Mouse (Mus musculus): ENCODE measurements around the gene Prph2. TPM values are rescaled to one million over a fixed set of nuclear protein-coding genes. Genes with fewer than 3 reads are reported as not detected.

The Prph2 gene
- under 1 TPM in 1 of 2 experiments, not detected in 1; 0.14 TPM for total RNA-seq (2021)
- long read RNA-seq, result 0 reads

DNA sequence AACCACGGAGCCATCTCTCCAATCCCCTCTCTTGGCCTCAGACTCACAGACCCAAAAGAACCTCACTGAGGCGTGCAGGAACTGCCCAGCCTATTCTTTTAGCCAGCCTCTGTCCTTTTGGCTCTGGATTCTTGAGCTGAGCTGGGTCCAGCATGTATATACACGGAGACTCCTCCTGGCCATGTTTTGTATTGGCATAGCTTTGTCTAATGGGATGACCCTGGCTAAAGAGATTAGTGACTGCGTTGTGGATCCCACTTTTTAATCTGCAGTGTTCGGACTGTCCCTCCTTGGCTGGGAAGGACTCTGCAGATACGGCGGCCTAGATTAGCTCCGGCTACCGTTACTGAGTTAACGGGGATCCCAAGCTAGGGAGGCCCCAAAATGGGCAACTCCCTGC, at the start of gene Prph2:
Gene Prph2, plus strand, starts transcription at position 274 of the 400 bp plus-strand sequence.
- DNase-seq (ENCODE audit: low spot score in 2 of 2), result no peak

DNA sequence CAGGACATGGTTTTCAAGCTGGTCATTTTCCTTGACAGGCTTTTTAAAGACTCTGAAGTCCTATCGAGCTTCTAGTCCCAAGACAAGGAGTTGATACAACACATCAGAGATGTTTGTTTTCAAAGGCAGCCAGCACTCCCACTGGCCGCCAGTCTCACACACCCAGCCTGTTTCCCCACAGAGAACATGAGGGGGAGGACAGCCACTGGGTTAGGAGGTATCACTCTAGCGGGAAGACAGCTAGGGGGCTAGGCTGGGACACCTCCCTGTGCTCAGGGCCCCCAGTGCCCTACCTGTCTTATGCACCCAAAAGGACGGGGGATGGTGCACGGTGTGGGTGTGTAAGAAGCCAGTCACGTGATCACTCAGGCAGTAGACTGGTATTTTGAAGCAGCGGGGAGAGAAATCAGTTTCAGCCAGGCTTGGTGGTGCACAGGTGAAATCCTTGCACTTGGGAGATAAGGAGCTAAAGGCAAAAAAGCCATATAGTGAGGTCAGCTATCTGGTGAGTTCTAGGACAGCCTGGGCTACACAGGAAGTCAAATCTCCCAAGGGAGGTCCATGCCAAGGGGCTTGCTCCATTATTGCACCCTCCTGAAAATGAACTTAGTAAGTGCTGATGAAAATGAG, 45.6 kb upstream of the Prph2 start:
- DNase-seq (ENCODE audit: low spot score in 2 of 2), result no peak

DNA sequence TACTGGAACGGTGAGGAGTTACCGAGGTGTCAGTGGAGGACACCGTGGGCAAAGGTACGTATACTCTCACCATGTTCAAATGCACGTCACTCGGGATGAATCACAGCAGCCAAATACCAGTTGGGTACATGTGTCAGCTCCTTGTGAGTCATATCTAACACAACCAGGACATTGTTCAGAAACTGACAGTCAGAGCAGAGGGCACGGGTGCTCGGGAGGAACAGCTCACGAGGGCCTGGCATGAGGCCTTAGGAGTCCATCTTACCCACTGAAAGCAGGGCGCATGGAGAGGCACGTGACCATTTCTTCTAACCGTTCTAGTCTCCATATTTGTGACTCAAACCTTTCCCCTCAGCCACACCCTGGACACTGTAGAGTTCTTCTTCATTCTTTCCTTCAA, 43.4 kb upstream of the Prph2 start:
- DNase-seq (ENCODE audit: low spot score in 2 of 2), result no peak

DNA sequence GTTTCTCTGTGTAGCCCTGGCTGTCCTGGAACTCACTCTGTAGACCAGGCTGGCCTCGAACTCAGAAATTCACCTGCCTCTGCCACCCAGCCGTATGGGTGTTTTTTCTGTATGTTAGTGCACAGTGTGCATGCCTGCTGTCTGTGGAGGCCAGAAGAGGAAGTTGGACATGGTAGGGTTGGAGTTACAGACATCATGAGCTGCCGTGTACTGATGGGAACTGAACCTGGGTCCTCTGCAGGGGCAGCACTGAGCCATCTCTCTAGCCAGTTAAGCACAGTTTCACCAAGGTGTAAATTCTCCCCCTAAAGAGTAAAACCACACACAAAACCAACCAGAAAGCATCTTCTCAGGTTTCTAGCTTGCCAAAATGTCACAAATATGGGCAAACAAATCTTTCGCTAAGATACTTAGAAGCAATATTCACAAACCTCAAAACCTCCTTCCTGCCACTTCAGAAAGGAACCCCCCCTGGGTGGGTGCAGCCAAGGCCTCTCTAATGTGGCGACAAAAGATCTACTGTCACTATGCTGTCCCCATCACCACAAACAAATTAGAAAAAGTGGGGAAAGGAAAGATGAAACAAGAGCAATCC, 40.0 kb upstream of the Prph2 start:
- DNase-seq (ENCODE audit: low spot score in 2 of 2), result no peak

DNA sequence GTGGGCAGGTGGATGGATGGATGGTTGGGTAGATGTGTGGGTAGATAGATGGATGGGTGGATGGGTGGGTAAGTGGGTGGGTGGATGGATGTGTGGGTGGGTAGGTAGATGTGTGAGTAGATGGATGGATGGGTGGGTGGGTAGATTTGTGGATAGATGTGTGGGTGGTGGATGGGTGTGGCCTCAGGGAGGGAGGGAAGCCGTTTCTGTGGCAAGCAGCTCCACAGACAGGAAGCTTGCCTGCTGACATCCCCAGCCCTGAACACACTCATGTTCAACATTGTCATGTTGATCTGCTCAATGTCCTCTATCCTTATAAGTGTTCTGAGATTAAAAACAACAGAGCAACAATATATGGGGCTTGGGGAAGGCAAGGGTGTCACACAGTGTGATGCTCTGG, 39.3 kb upstream of the Prph2 start:
- no peak for DNase-seq (ENCODE audit: low spot score in 2 of 2)

DNA sequence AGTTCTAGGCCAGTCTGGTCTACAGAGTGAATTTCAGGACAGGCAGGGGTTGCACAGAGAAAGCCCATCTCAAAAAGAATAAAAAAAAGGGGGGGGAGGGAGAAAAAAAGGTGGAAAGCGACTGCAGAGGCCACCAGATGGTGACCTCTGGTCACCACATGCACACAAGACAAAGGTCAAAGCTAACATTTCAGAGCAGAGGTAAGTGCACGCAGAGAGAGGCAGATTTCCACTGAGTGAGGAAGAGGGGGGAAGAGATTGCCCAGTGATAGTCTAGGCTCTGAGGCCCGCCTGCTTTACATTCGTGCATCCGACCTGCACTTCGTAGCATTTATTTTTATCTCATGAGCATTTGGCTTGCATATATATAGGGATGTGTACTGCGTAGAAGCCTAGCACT, 37.5 kb upstream of the Prph2 start:
- no peak for DNase-seq (ENCODE audit: low spot score in 2 of 2)

DNA sequence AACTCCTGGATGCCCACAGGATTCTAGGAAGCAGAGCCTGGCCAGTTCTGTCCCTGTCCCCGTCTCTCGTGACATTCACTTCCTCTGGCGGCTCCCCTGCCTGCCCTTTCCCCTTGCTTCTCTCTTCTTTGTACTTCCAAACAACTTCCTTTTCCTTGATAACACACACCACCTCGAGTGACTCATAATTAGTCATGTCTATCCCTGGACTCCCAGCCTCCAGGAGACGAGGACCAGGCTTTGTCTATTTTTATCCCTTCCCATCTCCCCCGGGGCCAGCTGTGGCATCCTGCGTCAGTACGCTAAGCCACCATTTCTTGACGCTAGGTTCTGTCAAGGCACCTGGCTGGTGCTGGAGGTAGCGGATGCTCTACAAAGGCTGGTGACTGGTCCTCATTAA, 36.1 kb upstream of the Prph2 start:
- no peak for DNase-seq (ENCODE audit: low spot score in 2 of 2)

DNA sequence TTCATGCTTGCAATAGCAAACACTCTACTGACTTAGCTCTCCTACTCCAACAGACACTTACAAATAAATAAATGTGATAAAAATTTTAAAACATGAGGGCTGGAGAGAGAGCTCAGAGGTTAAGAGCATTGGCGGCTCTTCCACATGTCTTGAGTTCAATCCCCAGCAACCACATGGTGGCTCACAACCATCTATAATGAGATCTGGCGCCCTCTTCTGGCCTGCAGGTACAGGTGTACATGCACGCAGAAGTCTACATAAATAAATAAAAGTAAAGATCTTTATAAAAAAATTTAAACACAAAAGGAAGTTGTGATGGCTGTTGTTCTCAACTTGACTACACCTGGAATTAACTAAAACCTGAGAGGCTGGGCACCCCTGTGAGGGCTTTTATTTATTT, 34.6 kb upstream of the Prph2 start:
- no peak for DNase-seq (ENCODE audit: low spot score in 2 of 2)

DNA sequence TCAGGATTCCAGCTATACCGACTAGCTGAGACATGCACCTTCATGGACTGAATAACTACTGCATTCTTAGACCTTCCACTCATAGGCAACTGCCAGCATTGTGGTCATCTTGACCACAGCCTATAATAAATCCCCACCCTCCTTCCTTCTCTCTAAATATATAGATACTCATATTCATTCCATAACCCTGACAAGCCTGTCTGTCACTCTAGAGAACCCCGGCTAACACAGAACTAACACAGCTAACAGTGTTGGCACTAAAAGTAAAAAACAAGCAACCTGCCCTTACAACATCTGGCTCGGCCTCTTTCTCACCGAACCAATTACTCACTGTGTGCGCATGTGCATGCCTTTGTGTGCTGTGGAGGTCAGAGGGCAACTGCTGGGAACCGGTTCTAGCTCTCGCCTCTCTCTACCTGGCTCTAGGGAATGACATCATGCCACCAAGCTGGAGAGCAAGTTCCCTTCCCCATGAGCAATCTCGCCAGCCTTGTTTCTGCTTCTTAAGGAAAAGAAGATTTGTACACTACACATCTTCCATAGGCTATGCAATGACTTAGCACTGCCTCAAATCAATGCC, 33.8 kb upstream of the Prph2 start:
- DNase-seq (ENCODE audit: low spot score in 2 of 2), result no peak

DNA sequence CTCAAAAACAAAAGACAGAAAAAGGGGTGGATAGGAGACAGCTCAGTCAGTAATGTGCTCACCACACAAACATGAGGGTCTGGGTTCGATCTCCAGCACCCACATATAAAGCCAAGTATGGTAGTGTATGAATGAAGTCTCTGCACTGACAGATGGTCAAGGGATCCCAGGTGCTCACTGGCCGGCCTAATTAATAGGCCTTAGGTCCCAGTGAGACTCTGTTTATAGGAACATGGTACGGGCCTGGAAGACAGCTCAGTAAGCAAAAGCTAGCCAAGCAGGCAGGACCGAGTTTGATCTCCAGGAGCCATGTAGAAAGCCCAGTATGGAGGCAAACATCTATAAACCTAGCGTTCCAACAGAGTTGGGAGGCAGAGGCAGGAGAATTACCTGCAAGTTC, 33.2 kb upstream of the Prph2 start:
- no peak for DNase-seq (ENCODE audit: low spot score in 2 of 2)

DNA sequence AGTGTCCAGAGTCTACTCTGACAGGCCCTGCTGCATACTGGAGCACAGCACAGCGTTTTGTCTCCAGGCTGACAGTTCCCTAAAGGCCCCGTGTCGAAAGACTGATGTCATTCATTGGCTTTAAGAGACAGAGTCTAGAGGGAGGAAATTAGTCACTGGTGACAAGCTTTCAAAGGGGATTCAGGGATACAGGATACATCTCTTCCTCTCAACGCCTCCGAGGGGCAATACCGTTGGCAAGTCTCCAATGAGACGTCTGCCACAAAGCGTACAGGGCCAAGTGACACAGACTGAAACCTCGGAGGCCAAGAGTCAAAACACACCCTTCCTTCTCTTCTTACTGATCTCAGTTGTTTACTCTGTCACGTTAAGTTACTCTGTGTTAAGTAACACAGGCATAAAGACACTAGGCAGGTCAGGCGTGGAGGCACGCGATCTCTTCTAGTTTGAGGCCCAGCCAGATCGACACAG, 30.4 kb upstream of the Prph2 start:
- no peak for DNase-seq (ENCODE audit: low spot score in 2 of 2)

DNA sequence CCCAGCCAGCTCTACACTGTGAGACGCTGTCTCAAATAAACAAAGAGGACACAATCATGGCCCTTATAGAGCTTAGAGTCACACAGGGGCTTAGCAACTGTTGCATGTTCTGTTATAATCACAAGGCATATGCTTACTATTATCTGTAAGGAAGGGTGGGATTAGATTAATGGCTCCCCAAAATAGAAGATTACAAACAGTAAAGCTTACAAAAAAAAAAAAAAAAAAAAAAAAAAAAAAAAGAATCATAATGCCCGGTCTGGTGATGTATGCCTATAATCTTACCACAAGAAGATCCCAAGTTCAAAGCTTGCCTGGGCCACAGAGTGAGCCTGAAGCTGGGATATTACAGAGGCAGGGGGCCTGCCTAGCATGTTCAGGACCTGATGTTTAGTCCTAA, 29.9 kb upstream of the Prph2 start:
- DNase-seq (ENCODE audit: low spot score in 2 of 2), result no peak

DNA sequence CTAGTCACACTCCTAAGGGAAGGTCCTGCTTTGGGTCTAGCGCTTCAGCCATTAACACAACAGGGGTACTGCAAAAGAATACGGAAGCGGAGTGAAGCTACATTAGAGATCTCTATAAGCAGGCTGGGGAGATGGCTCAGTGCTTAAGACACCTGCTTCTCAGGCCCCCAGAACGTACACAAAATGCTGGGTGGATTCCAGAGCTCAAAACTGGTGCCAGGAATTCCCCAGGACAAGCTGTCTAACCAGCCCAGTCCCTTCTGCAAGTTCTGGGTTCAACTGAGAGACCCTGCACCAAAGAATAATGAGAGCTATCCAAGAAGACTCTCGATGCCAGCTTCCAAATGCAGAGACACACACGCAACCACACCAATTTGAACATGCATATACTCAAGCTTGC, 28.5 kb upstream of the Prph2 start:
- no peak for DNase-seq (ENCODE audit: low spot score in 2 of 2)

DNA sequence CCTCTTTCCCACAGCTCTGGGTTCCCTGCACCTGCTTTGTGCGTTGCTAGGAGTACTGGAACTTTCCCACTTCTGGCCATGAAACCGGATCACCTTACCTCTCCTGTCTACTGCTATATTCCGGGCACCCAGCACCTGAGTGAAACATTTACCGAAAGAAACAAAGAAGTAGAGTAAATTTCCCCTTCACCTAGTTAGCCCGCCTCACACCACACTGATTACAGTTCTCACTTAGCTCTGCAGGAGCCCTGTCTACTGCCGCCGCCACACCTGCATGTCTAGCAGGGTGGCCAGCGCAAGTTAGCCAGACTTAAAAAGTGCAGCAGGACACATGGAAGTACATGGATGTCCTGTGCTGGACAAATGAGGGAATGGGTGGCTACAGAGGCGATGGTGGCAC, 27.2 kb upstream of the Prph2 start:
- no peak for DNase-seq (ENCODE audit: low spot score in 2 of 2)

DNA sequence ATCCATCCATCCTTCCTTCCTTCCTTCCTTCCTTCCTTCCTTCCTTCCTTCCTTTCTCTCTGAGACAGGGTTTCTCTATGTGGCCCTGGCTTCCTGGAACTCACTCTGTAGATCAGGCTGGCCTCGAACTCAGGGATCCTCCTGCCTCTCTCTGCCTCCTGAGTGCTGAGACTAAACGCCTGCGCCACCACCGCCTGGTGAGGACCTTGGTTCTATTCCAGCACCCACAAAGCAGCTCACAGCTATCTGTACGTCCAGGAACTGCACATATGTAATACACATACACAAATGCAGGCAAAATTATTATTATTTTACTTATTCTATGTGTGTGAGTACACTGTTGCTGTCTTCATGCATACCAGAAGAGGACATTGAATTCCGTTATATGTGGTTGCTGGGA, 25.5 kb upstream of the Prph2 start:
- no peak for DNase-seq (ENCODE audit: low spot score in 2 of 2)

DNA sequence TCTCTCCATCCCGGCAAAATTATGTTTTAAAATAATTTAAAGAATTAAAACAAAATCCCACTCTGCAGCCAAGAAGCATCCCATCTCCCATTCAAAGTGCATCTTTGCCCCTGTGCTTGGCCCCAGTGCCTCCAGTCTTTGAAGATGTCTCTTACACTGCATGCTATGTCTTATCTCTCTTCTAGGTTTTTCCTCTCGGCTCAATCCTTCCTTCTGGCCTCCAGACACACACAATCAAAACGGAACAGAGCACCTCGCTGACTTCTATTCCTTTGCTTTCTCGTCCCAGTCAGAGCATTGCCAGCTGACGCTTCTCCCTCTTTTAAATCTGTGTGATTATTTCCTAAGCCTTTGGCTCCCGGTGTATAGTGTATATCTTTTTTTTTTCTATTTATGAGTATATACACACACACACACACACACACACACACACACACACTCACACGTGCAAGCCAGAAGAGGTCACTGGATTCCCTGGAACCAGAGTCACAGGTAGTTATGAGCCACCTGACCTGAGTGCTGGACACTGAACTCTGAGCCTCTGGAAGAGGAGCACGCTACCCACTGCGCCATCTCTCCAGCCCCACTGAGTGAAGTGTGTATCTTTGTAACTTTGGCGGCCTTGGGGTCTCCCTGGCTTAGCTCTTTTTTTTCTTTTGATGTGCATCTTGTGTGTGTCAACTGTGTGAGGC, 24.9 kb upstream of the Prph2 start:
- DNase-seq (ENCODE audit: low spot score in 2 of 2), result no peak

DNA sequence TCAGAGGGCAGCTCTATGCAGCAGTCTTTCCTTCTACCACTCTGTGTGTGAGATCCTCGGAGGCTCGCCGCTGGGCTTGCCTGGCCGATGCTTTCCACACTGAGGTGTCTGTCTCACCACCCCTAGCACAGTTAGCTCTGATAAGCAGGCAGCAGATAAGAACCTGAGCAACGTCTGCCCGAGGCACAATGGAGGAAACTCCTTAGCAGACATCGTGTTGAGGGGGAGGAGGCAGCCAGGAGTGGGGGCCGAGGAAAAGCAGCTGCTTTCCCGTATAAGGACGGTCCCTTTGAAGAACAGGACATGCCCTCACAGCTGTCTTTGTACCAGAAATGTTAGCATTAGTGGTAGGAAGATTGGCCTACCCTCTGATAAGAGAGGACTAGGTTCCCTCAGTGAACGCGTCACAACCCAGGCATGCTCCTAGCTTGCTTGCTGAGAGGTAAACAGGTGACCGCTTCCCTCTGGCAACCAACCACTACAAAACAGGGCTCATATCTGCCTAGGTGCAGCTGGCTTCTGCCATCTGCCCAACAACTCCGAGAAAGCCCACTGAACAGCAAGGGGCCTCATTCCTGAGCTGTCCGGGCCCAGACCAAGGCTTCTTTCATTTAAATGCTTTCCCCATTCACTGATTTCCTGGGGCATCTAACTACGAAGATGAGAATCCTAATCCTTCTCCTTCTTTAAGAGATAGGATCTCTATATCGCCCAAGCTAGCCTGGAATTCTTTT, 24.2 kb upstream of the Prph2 start:
- no peak for DNase-seq (ENCODE audit: low spot score in 2 of 2)

DNA sequence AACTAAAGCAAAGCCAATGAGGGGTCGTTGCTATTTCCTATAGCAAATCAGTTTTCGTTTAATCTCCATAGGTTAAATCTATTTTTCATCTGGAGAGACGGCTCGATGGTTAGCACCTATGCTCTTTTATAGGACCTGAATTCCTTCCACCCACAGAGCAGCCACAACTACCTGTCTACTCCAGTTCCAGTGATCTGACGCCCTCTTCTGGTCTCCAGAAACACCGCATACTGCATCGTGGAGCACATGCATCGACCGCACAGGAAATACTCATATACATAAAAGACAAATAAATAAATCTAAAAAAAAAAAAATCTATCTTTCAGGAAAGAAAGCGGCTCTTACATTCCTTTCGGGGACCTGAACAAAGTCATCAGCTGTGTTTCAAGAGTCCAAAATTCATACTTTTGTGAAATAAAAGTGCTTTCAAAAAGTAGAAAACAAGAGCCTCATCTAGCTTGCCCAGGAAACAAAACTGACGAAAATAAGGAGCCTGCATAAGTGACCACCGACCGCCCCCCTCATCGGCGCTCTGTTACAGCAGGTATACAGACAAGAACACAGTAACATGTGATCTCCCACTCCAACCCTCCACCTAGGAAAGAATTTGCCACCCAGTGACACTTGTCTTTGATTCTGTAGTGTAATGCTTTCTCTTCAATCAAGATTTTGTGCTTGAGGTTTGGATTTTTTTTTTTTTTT, 21.6 kb upstream of the Prph2 start:
- DNase-seq (ENCODE audit: low spot score in 2 of 2), result peak; percentile 36 to 62

DNA sequence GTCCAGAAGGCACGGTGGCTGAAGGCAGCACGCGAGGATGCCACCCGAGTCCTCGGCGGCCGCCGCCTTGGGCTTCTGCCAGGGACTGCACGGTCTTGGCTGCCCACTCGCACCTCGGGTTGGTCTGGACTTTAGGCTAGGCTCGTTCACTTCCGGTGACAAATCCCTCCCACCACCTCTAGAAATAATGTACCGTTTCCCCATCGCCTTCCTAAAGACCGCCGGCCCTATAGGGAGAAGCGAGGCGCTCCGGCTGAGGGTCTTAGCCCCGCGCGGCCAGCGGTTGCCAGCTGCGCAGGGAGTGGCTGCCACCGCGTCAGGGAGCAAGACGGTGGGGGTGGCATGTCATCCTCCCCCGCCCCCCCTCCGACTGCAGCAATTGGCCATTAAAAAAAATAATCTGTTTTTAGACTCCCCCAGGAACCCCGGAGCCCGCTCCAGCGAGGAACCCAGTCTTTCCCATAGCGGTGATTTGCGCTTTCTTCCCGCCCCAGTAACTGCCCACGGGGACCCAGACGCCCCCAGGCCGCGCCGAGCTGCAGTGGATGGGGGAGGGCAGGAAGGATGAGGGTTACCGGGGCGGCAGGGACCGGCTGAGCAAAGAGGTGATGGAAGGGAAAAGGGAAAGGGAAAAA, 20.7 kb upstream of the Prph2 start:
- peak; percentile 70 to 79 for DNase-seq (ENCODE audit: low spot score in 2 of 2)

DNA sequence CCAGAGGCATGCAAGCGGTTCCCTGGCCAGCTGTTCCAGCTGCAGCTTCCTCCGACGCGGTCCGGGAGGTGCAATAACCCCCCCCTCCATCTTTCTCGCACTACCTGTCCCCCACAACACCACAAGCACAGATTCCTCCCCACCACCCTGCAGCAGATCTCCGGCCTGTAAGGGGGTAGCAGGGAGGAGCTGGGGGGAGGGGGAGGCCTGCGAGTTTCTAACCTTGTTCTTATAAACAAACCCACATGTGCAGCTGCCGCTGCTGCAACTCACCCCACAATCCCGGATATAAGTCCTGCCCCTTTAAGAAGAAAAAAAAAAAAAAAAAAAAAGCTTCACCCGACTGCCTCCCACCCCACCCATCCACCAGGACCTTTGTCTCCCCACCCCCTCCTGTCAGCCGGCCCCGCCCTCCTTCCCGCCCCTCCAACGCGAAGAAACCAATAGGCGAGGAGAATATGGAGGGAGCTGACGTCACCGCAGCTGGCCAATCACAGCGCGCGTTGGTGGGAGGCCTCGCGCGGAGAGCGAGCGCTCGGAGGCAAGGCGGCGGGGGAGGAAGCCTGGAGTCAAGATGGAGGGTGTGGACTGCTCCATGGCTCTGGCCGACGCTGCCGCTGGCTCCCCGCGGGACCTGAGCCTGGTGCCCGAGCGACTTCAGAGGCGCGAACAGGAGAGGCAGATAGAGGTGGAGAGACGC, 20.0 kb upstream of the Prph2 start, which contains the start of gene Tbcc:
Gene Tbcc, plus strand, starts transcription at position 569 of the 700 bp plus-strand sequence.
- DNase-seq (ENCODE audit: low spot score in 2 of 2), result peak; percentile 95 to 97

All from layer of hippocampus, postnatal 10 days (tissue).